Mouse (Mus musculus): ENCODE results near the gene Stard13.

- TF ChIP-seq POLR2A (IDR thresholded peaks at IDR 0.05; ENCODE audit: insufficient read depth, low read length), result no peak
- no peak for TF ChIP-seq EP300 (IDR thresholded peaks at IDR 0.05; ENCODE audit: insufficient read depth, low read depth, low read length)
Observed at GRCm38 (mm10) chr5:151046131-151046530, 187.5 kb downstream of the Stard13 start.
